Mouse (Mus musculus): ENCODE results near the gene Ier2. TPM values are rescaled to one million over a fixed set of nuclear protein-coding genes. Genes with fewer than 3 reads are reported as not detected.
A peak's percentile ranks its signal among the peaks of the same experiment; 100 is the strongest.

Ier2 gene
- polyA plus RNA-seq, 1 experiment from 2014 or later: 89.9 TPM

- Histone ChIP-seq H3K36me3 (peaks cover 30% of the 10 kb centered on the region), H3K9me3 (no peaks in the 10 kb centered on the region), H3K4me1 (replicated peaks) (peaks cover 46% of the 10 kb centered on the region), H3K27ac (peak overlapping the region; percentile 95), H3K4me3 (peak overlapping the region; percentile 97), H3K27me3 (ENCODE audit: insufficient read depth, poor library complexity, severe bottlenecking) (no peaks in the 10 kb centered on the region)
- no peak for DNase-seq (ENCODE audit: low spot score)
- 3% methylated on average over 14 of the region's 14 CpGs for WGBS
Observed at GRCm38 (mm10) chr8:84665385-84665893, 2.8 kb upstream of the Ier2 start.

GRCm38 (mm10) chr8:84664566-84665384 lies 2.1 kb upstream of the Ier2 start:
- peaks cover 24% of the 10 kb centered on the region for H3K36me3 ChIP-seq
- H3K27ac ChIP-seq: peak overlapping the region; percentile 95
- H3K27me3 ChIP-seq (ENCODE audit: insufficient read depth, poor library complexity, severe bottlenecking): no peaks in the 10 kb centered on the region
- under 1% methylated on average over 29 of the region's 29 CpGs for WGBS
- peaks cover 53% of the 10 kb centered on the region for H3K4me1 ChIP-seq (replicated peaks)
- H3K9me3 ChIP-seq: no peaks in the 10 kb centered on the region
- H3K4me3 ChIP-seq: peak overlapping the region; percentile 97
- DNase-seq (ENCODE audit: low spot score): peak; percentile 83

- peak overlapping the region; percentile 97 for H3K4me3 ChIP-seq
- peak; percentile 97 for DNase-seq (ENCODE audit: low spot score)
- peaks cover 14% of the 10 kb centered on the region for H3K36me3 ChIP-seq
- no peaks in the 10 kb centered on the region for H3K9me3 ChIP-seq
- WGBS: 3% methylated on average over 43 of the region's 43 CpGs
- H3K27ac ChIP-seq: peak overlapping the region; percentile 95
- H3K27me3 ChIP-seq (ENCODE audit: insufficient read depth, poor library complexity, severe bottlenecking): no peaks in the 10 kb centered on the region
- peaks cover 63% of the 10 kb centered on the region for H3K4me1 ChIP-seq (replicated peaks)
Observed at GRCm38 (mm10) chr8:84663483-84664327, 1.1 kb upstream of the Ier2 start.

GRCm38 (mm10) chr8:84661961-84662571 lies 586 bp downstream of the Ier2 start:
- peak overlapping the region; percentile 95 for H3K27ac ChIP-seq
- H3K9me3 ChIP-seq: no peaks in the 10 kb centered on the region
- no peak for DNase-seq (ENCODE audit: low spot score)
- H3K36me3 ChIP-seq: 0 out of 2 replicates have a peak, but pooled peaks cover 3% of the 10 kb centered on the region
- H3K4me3 ChIP-seq: peak overlapping the region; percentile 97
- H3K4me1 ChIP-seq (replicated peaks): peaks cover 76% of the 10 kb centered on the region
- under 1% methylated on average over 61 of the region's 61 CpGs for WGBS
- no peaks in the 10 kb centered on the region for H3K27me3 ChIP-seq (ENCODE audit: insufficient read depth, poor library complexity, severe bottlenecking)

GRCm38 (mm10) chr8:84661458-84661871 lies 1.2 kb downstream of the Ier2 start:
- H3K4me1 ChIP-seq (replicated peaks): peaks cover 81% of the 10 kb centered on the region
- H3K27me3 ChIP-seq (ENCODE audit: insufficient read depth, poor library complexity, severe bottlenecking): no peaks in the 10 kb centered on the region
- DNase-seq (ENCODE audit: low spot score): peak; percentile 66
- no peaks in the 10 kb centered on the region for H3K9me3 ChIP-seq
- 0 out of 2 replicates have a peak, but pooled peaks cover 3% of the 10 kb centered on the region for H3K36me3 ChIP-seq
- peak overlapping the region; percentile 95 for H3K27ac ChIP-seq
- WGBS: under 1% methylated on average over 24 of the region's 24 CpGs
- H3K4me3 ChIP-seq: peak overlapping the region; percentile 97

- peak overlapping the region; percentile 95 for H3K27ac ChIP-seq
- H3K36me3 ChIP-seq: no peaks in the 10 kb centered on the region
- WGBS: under 1% methylated on average over 20 of the region's 20 CpGs
- DNase-seq (ENCODE audit: low spot score): peak; percentile 71
- H3K4me3 ChIP-seq: peak overlapping the region; percentile 97
- no peaks in the 10 kb centered on the region for H3K9me3 ChIP-seq
- H3K4me1 ChIP-seq (replicated peaks): peaks cover 81% of the 10 kb centered on the region
- H3K27me3 ChIP-seq (ENCODE audit: insufficient read depth, poor library complexity, severe bottlenecking): no peaks in the 10 kb centered on the region
Observed at GRCm38 (mm10) chr8:84660819-84661457, 1.7 kb downstream of the Ier2 start.

GRCm38 (mm10) chr8:84659936-84660818 lies 2.5 kb downstream of the Ier2 start:
- no peaks in the 10 kb centered on the region for H3K9me3 ChIP-seq
- H3K27me3 ChIP-seq (ENCODE audit: insufficient read depth, poor library complexity, severe bottlenecking): no peaks in the 10 kb centered on the region
- H3K4me1 ChIP-seq (replicated peaks): peaks cover 81% of the 10 kb centered on the region
- WGBS: 1% methylated on average over 33 of the region's 33 CpGs
- peak overlapping the region; percentile 95 for H3K27ac ChIP-seq
- peak; percentile 83 for DNase-seq (ENCODE audit: low spot score)
- no peaks in the 10 kb centered on the region for H3K36me3 ChIP-seq
- H3K4me3 ChIP-seq: peak overlapping the region; percentile 97

GRCm38 (mm10) chr8:84658951-84659350 lies 3.7 kb downstream of the Ier2 start:
- Histone ChIP-seq H3K36me3 (no peaks in the 10 kb centered on the region), H3K4me1 (replicated peaks) (peaks cover 87% of the 10 kb centered on the region), H3K27me3 (ENCODE audit: insufficient read depth, poor library complexity, severe bottlenecking) (no peaks in the 10 kb centered on the region), H3K4me3 (peak overlapping the region; percentile 97), H3K27ac (peak overlapping the region; percentile 41), H3K9me3 (no peaks in the 10 kb centered on the region)
- 77% methylated on average over 1 of the region's 1 CpGs for WGBS
- DNase-seq (ENCODE audit: low spot score): no peak

GRCm38 (mm10) chr8:84657680-84658079 lies 5.0 kb downstream of the Ier2 start:
- Histone ChIP-seq H3K27ac (peak overlapping the region; percentile 93), H3K4me3 (peak overlapping the region; percentile 13; the same call in 1 of the 2 replicates), H3K9me3 (no peaks in the 10 kb centered on the region), H3K27me3 (ENCODE audit: insufficient read depth, poor library complexity, severe bottlenecking) (no peaks in the 10 kb centered on the region), H3K36me3 (no peaks in the 10 kb centered on the region), H3K4me1 (replicated peaks) (peaks cover 83% of the 10 kb centered on the region)
- no peak for DNase-seq (ENCODE audit: low spot score)
- WGBS: 49% methylated on average over 4 of the region's 4 CpGs

- Histone ChIP-seq H3K9me3 (no peaks in the 10 kb centered on the region), H3K27ac (peak overlapping the region; percentile 93), H3K36me3 (no peaks in the 10 kb centered on the region), H3K4me3 (peak overlapping the region; percentile 55), H3K27me3 (ENCODE audit: insufficient read depth, poor library complexity, severe bottlenecking) (no peaks in the 10 kb centered on the region), H3K4me1 (replicated peaks) (peaks cover 80% of the 10 kb centered on the region)
- no peak for DNase-seq (ENCODE audit: low spot score)
Observed at GRCm38 (mm10) chr8:84657203-84657602, 5.4 kb downstream of the Ier2 start.

GRCm38 (mm10) chr8:84656641-84657126 lies 6.0 kb downstream of the Ier2 start:
- WGBS: 1% methylated on average over 23 of the region's 23 CpGs
- Histone ChIP-seq H3K9me3 (no peaks in the 10 kb centered on the region), H3K36me3 (no peaks in the 10 kb centered on the region), H3K27me3 (ENCODE audit: insufficient read depth, poor library complexity, severe bottlenecking) (no peaks in the 10 kb centered on the region), H3K4me3 (peak overlapping the region; percentile 55), H3K4me1 (replicated peaks) (peaks cover 75% of the 10 kb centered on the region), H3K27ac (peak overlapping the region; percentile 93)
- DNase-seq (ENCODE audit: low spot score): peak; percentile 80

All from hindbrain, embryonic 10.5 days (tissue).